Mouse (Mus musculus) spleen, postnatal 4 days (tissue): ENCODE results near the gene Smo.
"Not testable (repeated sequence)": the region's sequence is repeated elsewhere in the genome, so short reads cannot be mapped to it uniquely, and the experiment has no call there.

Experiments used
- DNase-seq, 2 experiments: peaks; one replicate each; pipeline ENCODE4 v3.0.0; 2022; ENCODE audit warnings: low spot score in 2 of 2

Smo gene

GRCm38 (mm10) chr6:29726576-29727200 is 8.6 kb upstream of the Smo start:
- DNase-seq, result no peak

- DNase-seq, result no peak
Measured at GRCm38 (mm10) chr6:29728035-29728434, 7.3 kb upstream of the Smo start.

DNA sequence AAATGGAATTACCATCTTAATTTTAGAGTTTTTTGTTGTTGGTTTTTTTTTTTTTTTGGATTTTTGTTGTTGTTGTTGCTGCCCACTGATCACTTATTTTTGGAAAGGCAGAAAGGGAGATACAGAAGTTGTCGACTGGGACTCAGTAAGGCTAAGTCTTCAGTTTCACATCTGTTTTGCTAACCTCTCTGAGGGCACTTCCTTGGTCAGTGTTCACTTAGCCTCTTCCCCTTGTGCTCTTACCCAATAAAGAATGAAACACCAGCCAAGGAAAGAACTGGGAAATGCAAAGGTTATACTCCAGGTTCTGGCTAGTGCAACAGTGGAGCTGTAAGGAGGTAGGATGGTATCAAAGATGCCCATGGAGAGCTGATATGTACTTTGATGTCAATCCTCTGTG is 5.8 kb upstream of the Smo start:
- no peak for DNase-seq

DNA sequence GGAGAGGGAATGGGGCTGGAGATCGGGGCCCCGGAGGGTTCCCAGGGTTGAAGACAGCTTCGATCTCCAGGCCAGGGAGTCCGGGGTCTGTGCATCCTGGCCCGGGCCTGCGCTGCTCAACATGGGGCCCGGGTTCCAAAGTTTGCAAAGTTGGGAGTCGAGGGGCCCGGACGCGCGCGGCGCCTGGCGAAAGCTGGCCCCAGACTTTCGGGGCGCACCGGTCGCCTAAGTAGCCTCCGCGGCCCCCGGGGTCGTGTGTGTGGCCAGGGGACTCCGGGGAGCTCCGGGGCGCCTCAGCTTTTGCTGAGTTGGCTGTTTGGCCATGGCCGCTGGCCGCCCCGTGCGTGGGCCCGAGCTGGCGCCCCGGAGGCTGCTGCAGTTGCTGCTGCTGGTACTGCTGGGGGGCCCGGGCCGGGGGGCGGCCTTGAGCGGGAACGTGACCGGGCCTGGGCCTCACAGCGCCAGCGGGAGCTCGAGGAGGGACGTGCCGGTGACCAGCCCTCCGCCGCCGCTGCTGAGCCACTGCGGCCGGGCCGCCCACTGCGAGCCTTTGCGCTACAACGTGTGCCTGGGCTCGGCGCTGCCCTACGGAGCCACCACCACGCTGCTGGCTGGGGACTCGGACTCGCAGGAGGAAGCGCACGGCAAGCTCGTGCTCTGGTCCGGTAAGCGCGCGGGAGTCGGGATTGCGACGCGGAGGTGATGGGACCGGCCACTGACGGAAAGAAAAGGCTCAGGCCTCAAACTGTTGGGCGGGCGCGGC is 567 bp downstream of the Smo start:
- DNase-seq, result peak; percentile 37 to 75

DNA sequence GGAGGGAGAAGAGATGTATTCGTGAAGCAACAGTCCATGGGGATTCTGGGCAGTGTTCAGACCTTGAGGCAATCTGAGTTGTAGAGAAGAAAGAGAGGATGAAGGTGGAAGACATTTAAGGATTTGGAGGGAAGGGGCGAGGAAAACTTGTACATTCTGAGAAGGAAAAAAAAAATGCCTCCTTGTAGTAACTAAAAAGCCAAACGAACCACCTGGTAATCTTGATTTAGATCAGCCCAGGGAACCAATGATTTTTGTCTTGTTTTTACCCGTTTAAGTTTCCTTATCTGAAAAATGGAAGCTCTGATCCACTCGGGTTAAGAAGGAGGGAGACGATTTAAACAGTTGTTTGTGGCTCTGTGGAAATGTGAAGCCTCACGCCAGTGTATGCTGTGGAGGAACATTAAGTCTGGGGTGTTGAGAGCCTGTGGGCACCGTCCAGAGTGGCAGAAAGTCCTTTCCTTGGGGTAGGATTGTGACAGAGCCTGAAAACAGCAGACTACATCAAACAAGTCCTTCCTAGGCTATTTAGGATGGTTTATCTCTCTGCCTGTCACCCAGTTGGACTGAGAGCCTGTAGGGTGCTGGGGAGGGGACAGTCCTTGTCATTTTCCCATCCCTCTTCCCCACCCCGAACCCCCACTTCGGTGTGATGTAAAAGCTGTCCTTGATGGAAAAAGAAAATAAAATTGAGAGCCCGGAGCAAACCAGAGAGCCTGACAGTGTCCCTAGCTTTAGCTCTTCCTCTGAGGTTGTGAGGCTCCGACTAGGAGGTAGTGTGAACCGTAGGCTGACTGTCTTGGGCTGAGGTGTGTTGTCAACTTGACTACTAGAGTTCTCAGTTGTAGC is 1.5 kb downstream of the Smo start:
- no peak for DNase-seq

- DNase-seq, result no peak
Measured at GRCm38 (mm10) chr6:29751466-29752152, 16.3 kb downstream of the Smo start.

DNA sequence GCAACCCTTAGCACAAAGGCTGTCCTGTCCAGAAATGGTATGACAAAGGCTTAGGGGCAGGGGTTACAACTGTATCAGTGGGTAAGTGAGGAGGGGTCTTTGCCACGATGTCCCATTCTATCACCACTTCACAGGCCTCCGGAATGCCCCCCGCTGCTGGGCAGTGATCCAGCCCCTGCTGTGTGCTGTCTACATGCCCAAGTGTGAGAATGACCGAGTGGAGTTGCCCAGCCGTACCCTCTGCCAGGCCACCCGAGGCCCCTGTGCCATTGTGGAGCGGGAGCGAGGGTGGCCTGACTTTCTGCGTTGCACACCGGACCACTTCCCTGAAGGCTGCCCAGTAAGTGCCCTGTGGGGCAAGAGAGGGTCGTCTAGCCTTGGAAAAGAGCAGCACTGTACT is 18.0 kb downstream of the Smo start:
- no peak for DNase-seq

DNA sequence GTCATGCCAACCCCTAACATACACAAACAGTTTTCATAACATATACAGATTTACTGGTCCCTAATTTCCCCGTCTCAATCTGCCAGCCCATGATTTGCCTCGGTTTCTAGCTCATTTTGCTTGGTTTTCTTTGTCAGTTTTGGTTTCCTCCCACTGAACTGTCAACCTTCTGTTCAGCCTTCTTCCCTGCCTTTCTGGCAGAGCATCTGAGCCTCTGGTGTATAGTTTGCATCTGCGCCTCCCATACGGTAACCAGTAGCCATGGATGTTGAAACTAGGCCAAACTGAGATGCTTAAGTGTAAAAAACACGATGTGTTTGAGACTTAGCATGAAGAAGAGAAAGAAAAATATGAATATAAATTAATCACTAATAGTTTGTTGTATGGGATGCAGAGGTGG is 20.7 kb downstream of the Smo start:
- DNase-seq, result no peak

GRCm38 (mm10) chr6:29756476-29756875 is 21.2 kb downstream of the Smo start:
- DNase-seq, result no peak

- peak; percentile 58 to 85 for DNase-seq
Measured at GRCm38 (mm10) chr6:29758417-29758816, 23.1 kb downstream of the Smo start.

- no peak for DNase-seq
Measured at GRCm38 (mm10) chr6:29759012-29759679, 23.8 kb downstream of the Smo start.

DNA sequence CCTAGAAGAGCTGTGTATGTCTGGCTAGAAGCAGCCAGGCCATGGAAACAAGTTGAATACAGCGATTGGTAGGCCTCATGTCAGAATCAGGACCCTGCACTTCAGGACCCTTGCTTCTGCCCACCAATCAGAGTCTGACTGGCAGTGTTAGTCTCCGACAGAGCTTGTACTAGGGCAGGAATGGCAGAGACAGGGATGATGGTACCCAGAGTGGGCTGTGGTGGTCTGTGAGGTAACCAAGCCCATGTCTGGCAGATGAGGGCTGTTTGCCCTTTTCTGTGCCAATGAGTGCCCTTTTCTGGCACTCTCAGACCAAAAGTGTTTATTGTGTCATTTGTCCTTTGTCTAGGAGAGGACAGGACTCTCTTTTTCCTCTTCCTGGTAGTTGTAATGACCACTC is 25.1 kb downstream of the Smo start:
- not testable (repeated sequence) for DNase-seq

- DNase-seq, result no peak
Measured at GRCm38 (mm10) chr6:29761282-29761681, 26.0 kb downstream of the Smo start.

- DNase-seq, result no peak
Measured at GRCm38 (mm10) chr6:29762524-29762923, 27.2 kb downstream of the Smo start.

- no peak for DNase-seq
Measured at GRCm38 (mm10) chr6:29766874-29767273, 31.6 kb downstream of the Smo start.

GRCm38 (mm10) chr6:29767813-29768660 is 32.7 kb downstream of the Smo start, which contains the start of gene Ahcyl2:
Gene Ahcyl2 (plus strand): TSS chr6:29768011.
- DNase-seq, result peak; percentile 91 to 94

DNA sequence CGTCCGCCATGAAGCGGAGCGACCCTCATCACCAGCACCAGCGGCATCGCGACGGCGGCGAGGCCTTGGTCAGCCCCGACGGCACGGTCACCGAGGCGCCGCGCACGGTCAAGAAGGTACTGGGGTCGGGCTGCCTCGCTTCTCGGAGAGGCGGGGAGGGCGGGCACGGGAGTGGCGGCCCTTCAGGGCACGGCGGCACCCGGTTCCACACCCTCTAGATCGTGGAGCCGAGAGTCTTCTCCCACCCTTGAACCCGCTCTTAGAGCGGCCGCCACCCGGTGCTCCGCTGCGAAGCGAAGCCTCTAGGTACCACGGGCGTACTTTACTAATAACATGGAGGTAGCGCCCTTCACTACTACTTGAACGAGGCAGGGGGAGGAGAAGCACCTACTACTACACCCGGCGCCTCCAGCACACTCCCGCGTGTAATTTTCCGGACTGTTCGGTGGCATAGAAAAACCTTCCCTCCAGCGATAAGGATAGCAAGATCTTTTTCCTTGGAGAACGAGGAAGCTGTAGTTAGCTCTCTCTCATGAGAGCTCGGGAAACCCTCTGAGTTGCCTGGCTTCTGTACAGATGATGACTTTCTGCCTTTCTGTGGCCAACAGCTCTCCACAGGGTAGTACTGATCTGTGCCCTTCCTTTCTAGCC is 33.6 kb downstream of the Smo start:
- DNase-seq, result peak; percentile 57 to 83

GRCm38 (mm10) chr6:29770672-29771321 is 35.5 kb downstream of the Smo start:
- no peak for DNase-seq

GRCm38 (mm10) chr6:29772236-29772635 is 36.9 kb downstream of the Smo start:
- no peak for DNase-seq
